Mouse (Mus musculus): ENCODE results near the gene Brwd3.
A peak's percentile ranks its signal among the peaks of the same experiment; 100 is the strongest.

Brwd3 gene

DNA sequence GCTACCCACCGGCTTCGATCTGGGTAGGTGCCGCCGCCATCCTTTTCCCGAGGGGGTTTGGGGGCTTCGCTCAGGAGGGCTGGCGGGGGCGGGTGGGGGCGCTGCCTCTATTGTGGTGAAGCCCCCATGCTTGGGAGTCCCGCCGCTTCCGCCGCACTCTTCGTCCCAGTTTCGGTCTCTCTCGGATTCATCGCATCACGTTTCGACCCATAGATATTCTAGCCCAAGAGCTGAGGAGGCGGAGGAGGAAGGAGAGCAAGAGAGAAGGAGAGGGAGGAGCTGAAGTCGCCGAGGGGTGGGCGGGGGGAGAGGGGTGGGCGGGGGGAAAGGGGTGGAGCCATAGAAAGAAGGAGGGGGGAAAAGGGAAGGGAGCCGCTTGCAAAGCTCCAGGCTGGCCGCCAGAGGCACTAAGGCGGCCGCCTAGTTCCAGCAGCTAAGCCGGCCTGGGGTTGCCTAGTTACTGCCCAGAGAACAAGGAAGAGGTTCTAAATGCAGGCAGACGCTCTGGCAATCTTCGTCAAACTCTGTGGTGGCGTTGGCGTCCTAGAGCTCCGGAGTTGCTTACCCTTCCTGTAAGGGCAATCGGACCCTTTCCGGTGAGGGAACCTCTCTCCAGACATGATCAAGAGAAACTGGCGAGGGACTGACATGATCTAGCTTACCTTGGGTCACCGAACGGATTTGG lies at the start of gene Brwd3:
Gene Brwd3, minus strand, starts transcription at position 283 of the 685 bp plus-strand sequence.
- peak; percentile 33 to 56 for DNase-seq (ENCODE audit: low spot score in 2 of 2)

- DNase-seq (ENCODE audit: low spot score in 2 of 2), result no peak
These were observed 28.5 kb upstream of the Brwd3 start for GRCm38 (mm10) chrX:108862632-108863031.

DNA sequence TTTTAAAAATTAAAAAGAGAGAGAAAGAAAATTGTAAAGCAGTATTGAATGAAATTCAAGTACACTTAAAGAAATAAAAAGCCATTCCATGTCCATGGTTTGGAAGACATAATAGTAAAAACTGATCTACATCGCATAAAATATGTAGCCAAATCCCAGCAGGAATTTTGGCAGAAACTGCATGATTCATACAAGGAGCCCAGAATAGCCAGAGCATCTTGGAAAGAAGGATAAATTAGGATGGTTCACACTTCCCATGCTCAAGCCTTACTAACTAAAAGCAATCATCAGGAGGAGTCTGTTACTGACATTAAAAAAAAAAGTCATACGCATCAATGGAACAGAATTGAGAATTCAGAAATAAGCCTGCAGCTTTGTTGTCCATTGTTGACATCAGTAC lies 8.5 kb upstream of the Brwd3 start:
- DNase-seq (ENCODE audit: low spot score in 2 of 2), result no peak

DNA sequence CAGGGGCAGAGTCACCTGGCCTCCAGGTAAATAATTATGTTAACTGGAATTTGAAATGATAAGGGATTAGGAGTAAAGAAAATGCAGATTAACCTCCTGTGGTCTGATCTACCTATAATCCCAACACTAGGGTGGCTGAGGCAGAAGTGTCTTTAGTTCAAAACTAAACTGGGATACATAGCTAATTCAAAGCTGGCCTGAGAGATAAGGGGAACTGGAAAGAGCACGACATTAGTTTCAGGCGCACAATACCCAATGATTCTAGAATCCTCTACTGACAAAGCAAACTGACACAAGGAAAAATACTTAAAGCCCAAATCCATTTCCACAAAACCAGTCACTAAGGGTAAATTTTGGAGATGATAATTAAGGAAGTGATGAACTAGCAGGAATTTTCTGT lies 2.2 kb upstream of the Brwd3 start:
- no peak for DNase-seq (ENCODE audit: low spot score in 2 of 2)

- no peak for DNase-seq (ENCODE audit: low spot score in 2 of 2)
These were observed 1.1 kb upstream of the Brwd3 start for GRCm38 (mm10) chrX:108835233-108835632.

- peak; percentile 5 to 15 for DNase-seq (ENCODE audit: low spot score in 2 of 2)
These were observed 671 bp downstream of the Brwd3 start for GRCm38 (mm10) chrX:108833381-108834020.

DNA sequence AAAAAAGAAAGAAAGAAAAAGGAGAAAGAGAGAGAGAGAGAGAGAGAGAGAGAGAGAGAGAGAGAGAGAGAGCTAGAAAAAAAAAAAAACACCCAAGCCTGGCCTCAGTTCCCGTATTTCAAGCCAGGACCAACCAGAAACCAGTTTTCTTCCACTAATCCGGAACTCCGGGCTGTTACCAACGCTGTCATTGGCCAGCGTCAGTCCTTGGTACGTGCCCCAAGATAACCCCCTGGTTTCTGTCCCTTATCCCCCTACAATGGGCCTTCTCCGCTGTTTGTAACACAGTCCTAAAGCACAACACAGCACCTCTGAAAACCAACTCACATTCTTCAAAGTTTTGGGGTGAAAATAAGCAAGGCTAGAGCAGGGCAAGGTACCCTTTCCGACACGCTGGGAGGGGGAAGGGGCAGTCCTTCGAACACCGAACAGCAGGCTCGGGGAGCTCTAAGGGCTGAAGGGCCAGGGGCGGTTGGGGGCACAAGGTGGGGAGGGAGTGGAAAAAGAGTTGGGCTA lies 1.4 kb downstream of the Brwd3 start:
- peak; percentile 72 to 74 for DNase-seq (ENCODE audit: low spot score in 2 of 2)

DNA sequence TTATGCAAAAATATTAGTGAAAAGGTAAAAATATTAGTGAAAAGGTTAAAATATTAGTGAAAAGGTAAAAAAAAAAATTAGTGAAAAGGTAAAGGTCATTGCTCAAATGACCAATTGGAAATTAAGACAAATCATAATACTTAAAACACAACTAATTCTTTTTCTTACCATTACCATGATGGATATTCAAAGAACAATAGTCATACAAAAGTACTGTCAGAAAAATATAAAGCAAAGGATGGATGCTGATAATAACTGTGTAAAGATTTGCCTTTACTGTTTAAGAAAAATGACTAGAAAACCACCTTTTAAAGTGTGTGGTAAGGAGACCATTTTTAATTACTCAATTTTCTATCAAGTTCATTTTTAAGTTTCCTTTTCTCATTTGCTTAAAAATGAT lies 2.9 kb downstream of the Brwd3 start:
- DNase-seq (ENCODE audit: low spot score in 2 of 2), result no peak

GRCm38 (mm10) chrX:108828111-108828510 lies 6.1 kb downstream of the Brwd3 start:
- no peak for DNase-seq (ENCODE audit: low spot score in 2 of 2)

- no peak for DNase-seq (ENCODE audit: low spot score in 2 of 2)
These were observed 36.9 kb downstream of the Brwd3 start for GRCm38 (mm10) chrX:108797268-108797667.

DNA sequence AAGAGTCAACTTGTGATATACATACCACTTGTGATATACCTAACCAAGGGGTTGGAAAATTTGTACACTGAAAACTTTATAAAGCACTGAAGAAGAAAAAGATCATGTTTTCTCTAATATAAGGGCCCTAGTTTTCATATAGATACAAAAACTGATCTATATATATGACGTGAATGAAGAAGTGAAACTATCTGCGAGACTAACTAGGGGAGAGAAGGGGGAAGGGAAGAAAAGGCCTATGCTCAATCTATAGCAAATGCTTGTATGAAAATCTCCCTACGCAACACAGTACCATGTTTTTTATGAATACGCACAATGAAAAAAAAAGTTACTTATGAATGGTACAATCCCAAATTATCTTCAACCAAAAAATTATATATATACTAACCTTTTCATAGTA lies 50.4 kb downstream of the Brwd3 start:
- DNase-seq (ENCODE audit: low spot score in 2 of 2), result no peak

- no peak for DNase-seq (ENCODE audit: low spot score in 2 of 2)
These were observed 102.4 kb downstream of the Brwd3 start for GRCm38 (mm10) chrX:108731755-108732154.

- no peak for DNase-seq (ENCODE audit: low spot score in 2 of 2)
These were observed 104.6 kb downstream of the Brwd3 start for GRCm38 (mm10) chrX:108729564-108729963.

GRCm38 (mm10) chrX:108729068-108729467 lies 105.1 kb downstream of the Brwd3 start:
- no peak for DNase-seq (ENCODE audit: low spot score in 2 of 2)

GRCm38 (mm10) chrX:108728334-108728733 lies 105.8 kb downstream of the Brwd3 start:
- no peak for DNase-seq (ENCODE audit: low spot score in 2 of 2)

DNA sequence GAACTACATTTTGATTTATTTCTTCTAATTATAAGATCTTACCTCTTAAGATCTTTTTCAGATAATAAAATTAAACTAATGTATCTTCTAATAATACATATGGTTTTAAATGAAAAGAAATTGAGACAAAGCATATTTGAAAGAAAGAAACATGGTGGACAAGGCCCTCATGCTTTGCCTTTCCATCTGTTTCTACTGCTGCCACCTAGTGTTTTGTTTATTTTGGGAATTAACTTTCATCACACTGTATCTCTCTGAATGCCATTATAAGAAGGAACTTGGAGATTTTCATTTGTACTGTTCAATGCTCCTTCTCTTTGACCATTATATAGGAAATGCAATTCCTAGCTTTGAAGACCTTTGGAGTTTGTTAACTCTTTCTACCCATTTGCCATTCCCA lies 109.9 kb downstream of the Brwd3 start:
- DNase-seq (ENCODE audit: low spot score in 2 of 2), result no peak

DNA sequence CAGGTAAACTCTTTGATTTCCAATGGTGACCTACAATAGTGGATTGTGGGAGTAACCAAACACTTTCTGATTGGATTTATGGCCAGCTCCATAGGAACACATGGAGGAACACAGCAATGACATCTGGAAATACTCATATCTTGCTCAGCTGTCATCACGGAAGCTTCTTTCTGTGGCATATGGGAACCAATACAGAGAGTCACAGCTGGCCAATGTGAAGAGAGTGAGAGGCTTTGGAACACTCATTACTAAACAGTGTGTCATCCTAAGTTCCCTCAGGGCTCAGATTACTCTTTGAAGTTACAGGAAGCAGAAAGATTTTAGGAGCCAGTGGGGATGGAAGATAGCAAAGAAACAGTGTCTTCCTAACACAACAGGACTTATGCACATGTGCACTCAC lies 111.7 kb downstream of the Brwd3 start:
- no peak for DNase-seq (ENCODE audit: low spot score in 2 of 2)

DNA sequence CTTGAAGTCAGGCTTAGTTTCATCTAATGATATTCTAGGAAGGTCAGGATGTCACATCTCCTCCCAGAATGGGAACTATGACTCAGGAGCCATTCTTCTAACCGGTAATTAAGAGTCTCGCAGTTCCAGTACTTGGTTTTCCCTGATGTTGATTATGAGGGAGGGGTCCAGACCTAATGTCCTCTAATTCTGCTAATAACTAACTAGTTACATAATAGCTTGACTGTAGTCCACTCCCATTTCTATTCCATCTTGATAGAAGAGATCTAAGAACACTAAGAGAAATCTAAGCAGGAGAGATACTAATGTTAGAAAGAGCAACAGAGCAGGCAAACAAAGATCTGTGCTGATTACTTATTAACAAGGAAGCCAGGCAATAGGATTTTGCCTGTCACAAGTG lies 129.9 kb downstream of the Brwd3 start:
- DNase-seq (ENCODE audit: low spot score in 2 of 2), result no peak

Data from frontal cortex, postnatal 25 days (tissue).